Mouse (Mus musculus) erythroblast, embryonic 14.5 days (primary cell): Measurements from ENCODE around the gene Tspear.

Experiments used
- GATA1 ChIP-seq: IDR thresholded peaks from 2 replicates; pipeline ENCODE4 v1.6.1; 2012; ENCODE audit warnings: low read length, inconsistent platforms, mixed read lengths
- TAL1 ChIP-seq: IDR thresholded peaks from 3 replicates; pipeline ENCODE4 v1.6.1; 2012; ENCODE audit warnings: low read length, inconsistent platforms, mixed read lengths

GRCm38 (mm10) chr10:77878985-77879384 is 192.6 kb downstream of the Tspear start:
- TF ChIP-seq GATA1 (no peak), TAL1 (no peak)
